Mouse (Mus musculus): ENCODE results near the gene Map4k3. TPM values are rescaled to one million over a fixed set of nuclear protein-coding genes. Genes with fewer than 3 reads are reported as not detected.

The Map4k3 gene
- total RNA-seq, 2 experiments from 2014 or later = 67.7 to 72.9 TPM

- intact Hi-C loops (cut with DNase I) = no loop called here
Observed at GRCm38 (mm10) chr17:80638121-80638520, 90.2 kb downstream of the Map4k3 start.

DNA sequence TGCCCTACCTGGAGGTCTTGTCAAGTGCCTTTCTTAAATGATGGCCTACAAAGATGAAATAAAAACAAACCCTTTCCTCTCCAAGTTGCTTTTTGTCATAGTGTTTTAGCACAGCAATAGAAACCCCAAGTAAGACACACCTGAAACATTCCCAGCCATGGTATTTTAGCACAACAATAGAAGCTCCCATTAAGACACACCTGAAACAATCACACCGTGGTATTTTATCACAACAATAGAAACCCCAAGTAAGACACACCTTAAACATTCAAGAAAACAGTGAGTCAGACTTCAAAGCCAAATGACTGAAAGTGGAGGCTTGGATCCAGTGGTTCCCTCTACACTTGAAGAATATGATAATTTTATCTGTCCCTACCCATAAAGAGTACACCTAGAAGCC lies 92.5 kb downstream of the Map4k3 start:
- intact Hi-C loops (cut with DNase I) = no loop called here
- no peak for DNase-seq

More at GRCm38 (mm10) chr17:80638121-80638520, 90.2 kb downstream of the Map4k3 start:
- DNase-seq = no peak

- intact Hi-C loops (cut with DNase I) = no loop called here
- no peak for DNase-seq
Observed at GRCm38 (mm10) chr17:80632846-80633245, 95.4 kb downstream of the Map4k3 start.

DNA sequence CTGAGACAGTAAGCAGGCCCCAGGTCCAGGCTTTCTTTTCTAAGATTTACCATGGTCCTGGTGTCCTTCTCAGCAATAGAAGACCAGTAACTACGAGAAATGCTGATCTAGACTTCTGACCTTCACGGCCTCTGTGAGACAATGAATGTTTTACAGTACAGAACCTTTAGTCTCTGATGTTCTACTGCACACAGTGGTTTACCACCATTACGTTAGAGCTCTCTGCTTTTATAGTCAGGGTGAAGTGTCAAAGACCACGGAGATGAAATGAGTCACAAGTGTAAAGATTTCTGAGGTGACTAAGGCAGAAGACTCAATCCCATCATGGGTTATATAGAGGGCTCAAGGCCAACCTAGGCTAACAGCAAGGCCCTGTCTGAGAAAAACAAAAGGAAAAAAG lies 95.9 kb downstream of the Map4k3 start:
- no peak for DNase-seq
- intact Hi-C loops (cut with DNase I) = no loop called here

GRCm38 (mm10) chr17:80631028-80631427 lies 97.3 kb downstream of the Map4k3 start:
- no peak for DNase-seq
- intact Hi-C loops (cut with DNase I) = no loop called here

DNA sequence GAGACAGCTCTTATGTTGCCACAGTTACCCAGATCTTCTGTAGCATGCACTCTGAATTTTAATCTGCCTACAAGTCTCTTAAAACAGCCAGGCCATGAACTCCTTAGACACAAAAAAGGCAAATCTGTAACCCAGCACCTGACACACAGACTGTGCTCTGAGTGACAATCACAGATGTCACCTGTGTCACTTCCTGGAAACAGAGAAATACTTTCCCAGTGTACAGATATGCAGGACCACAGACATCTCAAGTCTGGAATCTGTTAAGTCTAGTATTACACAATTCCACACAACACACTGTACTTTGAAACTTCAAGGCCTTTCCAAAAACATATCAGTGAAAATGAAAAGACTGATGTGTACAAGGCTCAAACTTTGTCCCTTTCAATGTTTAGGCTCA lies 103.3 kb downstream of the Map4k3 start:
- intact Hi-C loops (cut with DNase I) = loop anchor here (10.0 kb wide), 2 partner anchors 100 to 360 kb away; partner anchors contain the start of gene Map4k3
- DNase-seq = no peak

- no peak for DNase-seq
Observed at GRCm38 (mm10) chr17:80621691-80622090, 106.6 kb downstream of the Map4k3 start.

GRCm38 (mm10) chr17:80620786-80621423 lies 107.4 kb downstream of the Map4k3 start:
- DNase-seq = peak; percentile 59
- intact Hi-C loops (cut with DNase I) = loop anchor here (10.0 kb wide), 2 partner anchors 104 to 364 kb away; partner anchors contain the start of gene Map4k3

More at GRCm38 (mm10) chr17:80621691-80622090, 106.6 kb downstream of the Map4k3 start:
- intact Hi-C loops (cut with DNase I) = loop anchor here (10.0 kb wide), 2 partner anchors 103 to 363 kb away; partner anchors contain the start of gene Map4k3

GRCm38 (mm10) chr17:80619556-80619955 lies 108.7 kb downstream of the Map4k3 start:
- DNase-seq = peak; percentile 32
- intact Hi-C loops (cut with DNase I) = loop anchor here (10.0 kb wide), 1 partner anchor 195 kb away; no protein-coding TSS in a partner anchor

- intact Hi-C loops (cut with DNase I) = loop anchor here (10.0 kb wide), 1 partner anchor 196 kb away; no protein-coding TSS in a partner anchor
Observed at GRCm38 (mm10) chr17:80618890-80619289, 109.4 kb downstream of the Map4k3 start.

DNA sequence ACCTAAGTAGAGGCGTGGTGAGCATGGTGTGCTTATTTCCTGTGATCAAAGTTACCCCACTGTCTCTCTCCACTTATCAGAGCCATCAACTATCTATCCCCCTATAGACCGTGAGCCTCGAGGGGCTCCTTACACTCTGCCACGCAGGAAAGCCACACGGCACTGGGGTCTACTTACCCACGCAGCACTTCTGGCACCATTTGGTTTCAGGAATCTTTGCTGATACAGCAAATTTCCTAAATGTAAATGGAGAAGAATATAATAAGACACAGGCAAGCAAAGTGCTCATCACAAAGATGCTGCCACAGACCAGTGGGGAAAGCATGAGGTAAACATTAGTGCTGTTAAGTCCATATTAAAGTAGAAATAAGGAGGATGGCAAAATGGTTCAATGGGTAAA lies 124.5 kb downstream of the Map4k3 start:
- intact Hi-C loops (cut with DNase I) = no loop called here
- DNase-seq = no peak

More at GRCm38 (mm10) chr17:80618890-80619289, 109.4 kb downstream of the Map4k3 start:
- no peak for DNase-seq

DNA sequence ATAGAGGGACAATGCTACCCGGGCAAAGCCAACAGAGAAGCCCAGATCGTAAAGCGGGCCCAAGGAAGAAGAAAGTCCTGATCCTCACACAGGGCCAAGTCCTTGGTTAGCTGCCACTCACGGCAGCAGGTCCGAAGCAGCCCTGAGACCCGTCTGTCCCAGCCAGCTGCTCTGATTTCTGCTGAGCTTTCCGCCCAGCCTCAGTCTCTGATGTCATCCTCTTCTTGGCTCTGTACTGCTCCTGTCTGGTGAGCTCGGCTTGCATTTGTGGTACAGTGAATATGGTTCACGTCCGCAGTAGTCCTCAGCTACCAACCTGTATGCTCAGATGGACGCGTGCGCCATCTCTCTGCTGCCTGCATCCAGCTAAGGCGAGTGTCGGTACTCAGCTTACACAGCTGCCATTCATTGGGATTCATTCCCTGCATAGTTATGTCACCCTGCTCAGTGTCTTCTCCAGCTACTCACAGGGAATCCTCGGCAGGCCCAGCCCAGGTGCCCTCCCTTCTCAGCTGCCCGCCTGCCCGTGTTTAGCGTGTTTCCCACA lies 125.1 kb downstream of the Map4k3 start:
- DNase-seq = no peak
- intact Hi-C loops (cut with DNase I) = no loop called here

- intact Hi-C loops (cut with DNase I) = no loop called here
Observed at GRCm38 (mm10) chr17:80601371-80601770, 126.9 kb downstream of the Map4k3 start.

DNA sequence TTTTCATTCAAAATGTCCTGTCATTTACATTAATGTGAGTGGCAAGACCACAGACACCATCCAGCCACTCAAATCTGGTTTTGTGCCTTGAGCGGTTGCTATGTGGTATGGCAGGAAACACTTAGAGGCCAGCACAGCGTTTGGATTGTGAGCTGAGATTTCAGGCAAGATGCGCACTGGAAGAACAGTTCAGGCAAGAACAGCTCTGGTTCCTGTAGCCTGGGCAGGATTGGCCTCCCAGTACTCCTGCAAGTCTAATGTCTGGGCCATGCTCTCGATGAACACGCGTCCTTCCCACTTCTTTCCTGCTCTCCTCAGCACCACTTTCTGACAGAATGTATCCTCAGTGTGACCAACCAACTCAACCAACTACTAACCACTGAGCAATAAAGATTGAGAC lies 145.2 kb downstream of the Map4k3 start:
- DNase-seq = no peak
- intact Hi-C loops (cut with DNase I) = no loop called here

More at GRCm38 (mm10) chr17:80601371-80601770, 126.9 kb downstream of the Map4k3 start:
- peak; percentile 65 for DNase-seq

DNA sequence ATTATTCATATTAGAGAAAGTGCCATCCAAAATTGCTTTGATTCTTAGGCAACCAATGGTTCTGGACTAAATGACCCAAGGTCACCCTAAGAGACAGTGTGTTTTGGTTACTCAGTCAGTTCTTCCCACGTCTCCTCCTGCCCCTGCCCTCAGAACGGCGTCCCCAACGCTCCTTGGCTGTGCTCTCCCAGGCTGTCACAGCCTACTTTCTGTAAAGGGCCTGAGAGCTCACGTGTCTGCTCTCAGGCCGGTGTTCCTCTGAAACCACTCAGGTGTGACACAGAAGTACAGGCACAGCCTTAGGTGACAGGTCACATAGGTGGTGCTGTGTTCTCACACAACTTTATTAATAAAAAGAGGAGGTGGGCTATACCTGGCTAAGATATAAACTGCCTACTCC lies 148.4 kb downstream of the Map4k3 start:
- intact Hi-C loops (cut with DNase I) = no loop called here

GRCm38 (mm10) chr17:80579089-80579488 lies 149.2 kb downstream of the Map4k3 start:
- intact Hi-C loops (cut with DNase I) = no loop called here
- DNase-seq = no peak

More for the DNA sequence above, 148.4 kb downstream of the Map4k3 start:
- DNase-seq = no peak

DNA sequence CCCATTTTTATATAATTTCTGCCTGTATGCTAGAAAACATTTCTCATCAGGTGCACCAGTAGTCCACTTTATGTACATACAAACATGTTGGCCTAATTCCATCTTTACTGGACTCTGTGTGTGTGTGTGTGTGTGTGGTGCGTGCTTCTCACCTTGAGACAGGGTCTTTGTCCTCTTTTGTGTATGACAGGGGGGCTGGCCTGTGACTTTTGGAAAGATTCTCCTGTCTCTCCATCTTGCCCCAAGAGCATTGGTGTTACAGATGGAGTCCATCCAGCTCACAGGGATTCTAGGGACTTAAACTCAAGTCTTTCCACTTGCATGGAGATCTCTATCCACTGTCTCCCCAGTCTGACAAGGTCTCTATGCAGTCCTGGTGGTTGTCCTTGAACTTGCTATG lies 150.2 kb downstream of the Map4k3 start:
- DNase-seq = no peak
- intact Hi-C loops (cut with DNase I) = no loop called here

- no peak for DNase-seq
- intact Hi-C loops (cut with DNase I) = no loop called here
Observed at GRCm38 (mm10) chr17:80577639-80578038, 150.6 kb downstream of the Map4k3 start, which contains the start of gene Cdkl4. Gene Cdkl4, minus strand, starts transcription at chr17:80577813.

- intact Hi-C loops (cut with DNase I) = no loop called here
- peak; percentile 53 for DNase-seq
Observed at GRCm38 (mm10) chr17:80577214-80577613, 151.1 kb downstream of the Map4k3 start.

- intact Hi-C loops (cut with DNase I) = no loop called here
- no peak for DNase-seq
Observed at GRCm38 (mm10) chr17:80575008-80575407, 153.3 kb downstream of the Map4k3 start.

GRCm38 (mm10) chr17:80574471-80574965 lies 153.8 kb downstream of the Map4k3 start:
- DNase-seq = no peak
- intact Hi-C loops (cut with DNase I) = no loop called here
